In the genomic region with DNA sequence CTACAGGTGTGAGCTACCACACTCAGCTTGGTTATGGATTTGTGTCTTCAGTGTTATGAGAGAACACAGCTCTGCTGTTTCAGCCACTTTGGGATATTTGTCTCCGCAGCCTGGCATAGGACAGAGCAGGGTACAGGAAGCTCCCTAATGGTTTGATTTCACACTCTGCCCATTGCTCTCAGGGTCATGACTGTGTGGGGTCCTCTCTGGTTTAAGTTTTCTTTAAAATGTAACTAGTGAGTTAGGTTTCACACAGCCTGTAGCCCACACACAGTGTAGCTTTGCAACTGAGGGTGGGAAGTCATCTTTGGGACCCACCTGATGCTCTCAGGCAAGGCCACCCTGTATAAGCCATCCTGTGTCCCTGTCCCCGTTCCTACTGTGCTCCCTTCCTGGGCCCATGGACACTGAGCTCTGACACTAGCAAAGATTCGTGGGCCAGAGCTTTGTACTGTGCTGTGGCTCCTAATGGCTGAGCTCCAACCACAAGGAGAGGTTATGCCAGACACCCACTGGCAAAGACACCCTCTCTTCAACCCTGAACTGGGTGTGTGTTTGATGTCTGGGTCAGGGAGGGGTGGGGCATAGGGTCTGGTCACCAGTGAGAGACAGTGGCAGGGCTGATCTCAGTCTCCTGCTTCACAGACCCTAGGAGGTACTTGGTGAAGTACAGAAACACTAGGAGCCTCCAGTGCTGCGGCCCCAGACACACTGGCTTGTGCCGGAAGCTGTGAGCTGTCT, we compare ENCODE assay signal across 12 mouse cellular contexts. TPM values are rescaled to one million over a fixed set of nuclear protein-coding genes. Genes with fewer than 3 reads are reported as not detected.
"Had no signal": no experiment of that assay in that cellular context is flagged by ENCODE, and none has a peak within 500 bp of the region (broad histone marks: within the 10 kb centered on the region; RNA-seq: fewer than 3 reads in every experiment).

No protein-coding gene starts in this region.

RNA-seq across cellular contexts. Expression of gene Aldh3b3, which starts 1.0 kb away (rescaled TPM):
- polyA plus RNA-seq: forebrain, postnatal 0 days; heart, embryonic 11.5 days; heart, embryonic 13.5 days; heart, embryonic 15.5 days; hindbrain, embryonic 11.5 days; hindbrain, embryonic 13.5 days; hindbrain, embryonic 15.5 days; hindbrain, postnatal 0 days; intestine, embryonic 14.5 days; intestine, embryonic 16.5 days; limb, embryonic 11.5 days; liver, embryonic 12.5 days had no signal

RNA-seq across cellular contexts. Expression of gene Aldh3b2, which starts 14.7 kb away (rescaled TPM):
- polyA plus RNA-seq: heart, embryonic 13.5 days had no signal
